Mouse (Mus musculus) small intestine, adult 2 months (tissue): ENCODE data around the gene Nhlh1. TPM values are rescaled to one million over a fixed set of nuclear protein-coding genes. Genes with fewer than 3 reads are reported as not detected.

Source experiments
- H3K27ac ChIP-seq: fragments of 200-500 bp; 2 replicates; pipeline ENCODE4 v1.5.1; 2012; ENCODE audit warnings: low read depth, low read length, control low read depth, inconsistent platforms; ENCODE audit not compliant: insufficient read depth
- H3K27me3 ChIP-seq: fragments of 200-500 bp; 2 replicates; pipeline ENCODE4 v1.6.1; 2012; ENCODE audit warnings: mild to moderate bottlenecking, moderate library complexity, low read length, inconsistent platforms; ENCODE audit not compliant: control insufficient read depth, insufficient read depth
- H3K36me3 ChIP-seq: fragments of 200-500 bp; 2 replicates; pipeline ENCODE4 v1.6.1; 2012; ENCODE audit warnings: mild to moderate bottlenecking, low read length, control low read depth, inconsistent platforms; ENCODE audit not compliant: control insufficient read depth, insufficient read depth
- H3K4me1 ChIP-seq: fragments of 200-500 bp; 2 replicates; pipeline ENCODE4 v1.6.1; 2012; ENCODE audit warnings: low read length, inconsistent platforms, mixed read lengths; ENCODE audit not compliant: control insufficient read depth, insufficient read depth, insufficient read length
- H3K4me3 ChIP-seq: fragments of 200-500 bp; 2 replicates; pipeline ENCODE4 v1.5.1; 2012; ENCODE audit warnings: low read depth, mild to moderate bottlenecking, control low read depth, inconsistent platforms, low read length, moderate library complexity
- CTCF ChIP-seq: fragments of 200-500 bp; IDR thresholded peaks from 2 replicates; pipeline ENCODE4 v1.5.1; 2012; ENCODE audit warnings: low read depth, mild to moderate bottlenecking, control low read depth, inconsistent platforms, low read length, moderate library complexity, mixed read lengths; ENCODE audit not compliant: insufficient replicate concordance, insufficient read length; ENCODE audit errors: extremely low read depth
- POLR2A ChIP-seq: fragments of 200-500 bp; IDR thresholded peaks from 2 replicates; pipeline ENCODE4 v1.6.1; 2012; ENCODE audit warnings: low read depth, mild to moderate bottlenecking, control low read depth, inconsistent platforms, low read length, moderate library complexity
- WGBS: fragments of 180-500 bp; shearing (Covaris S2); methylation state at CpG from one replicate; pipeline ENCODE4 v1.1.7; 2018; 5-methylcytosine and 5-hydroxymethylcytosine counted together
- polyA plus RNA-seq: library from polyadenylated mRNA; depleted of rRNA; stranded (reverse); fragments of >200 nt; gene quantifications from 2 replicates; pipeline ENCODE4 v1.2.3, GENCODE M21; 2012

Gene Nhlh1
- polyA plus RNA-seq, 1 experiment, result 0.13 TPM

- peak overlapping the region; percentile 16; the same call in 1 of the 2 replicates for H3K27ac ChIP-seq
Measured at GRCm38 (mm10) chr1:172063291-172064023, 6.1 kb upstream of the Nhlh1 start.

GRCm38 (mm10) chr1:172062101-172062500 is 4.7 kb upstream of the Nhlh1 start:
- Histone ChIP-seq H3K27ac (no peak overlapping the region), H3K36me3 (peaks cover 31% of the 10 kb centered on the region), H3K4me1 (peaks cover 12% of the 10 kb centered on the region), H3K4me3 (no peak overlapping the region), H3K27me3 (no peaks in the 10 kb centered on the region)
- 70% methylated on average over 2 of the region's 2 CpGs for WGBS
- no peak for TF ChIP-seq CTCF
- no peak for TF ChIP-seq POLR2A

More at GRCm38 (mm10) chr1:172063291-172064023, 6.1 kb upstream of the Nhlh1 start:
- Histone ChIP-seq H3K4me1 (peaks cover 12% of the 10 kb centered on the region), H3K36me3 (peaks cover 45% of the 10 kb centered on the region), H3K4me3 (no peak overlapping the region), H3K27me3 (no peaks in the 10 kb centered on the region)
- WGBS, result 22% methylated on average over 4 of the region's 4 CpGs
- TF ChIP-seq CTCF, result no peak

- Histone ChIP-seq H3K4me1 (peaks cover 12% of the 10 kb centered on the region), H3K27ac (no peak overlapping the region), H3K36me3 (peaks cover 22% of the 10 kb centered on the region), H3K4me3 (no peak overlapping the region), H3K27me3 (no peaks in the 10 kb centered on the region)
- no peak for TF ChIP-seq POLR2A
- no peak for TF ChIP-seq CTCF
- 65% methylated on average over 8 of the region's 8 CpGs for WGBS
Measured at GRCm38 (mm10) chr1:172061217-172061616, 3.8 kb upstream of the Nhlh1 start.

GRCm38 (mm10) chr1:172060659-172061058 is 3.3 kb upstream of the Nhlh1 start:
- Histone ChIP-seq H3K27me3 (no peaks in the 10 kb centered on the region), H3K4me1 (peaks cover 12% of the 10 kb centered on the region), H3K4me3 (no peak overlapping the region), H3K27ac (no peak overlapping the region), H3K36me3 (peaks cover 18% of the 10 kb centered on the region)
- 84% methylated on average over 4 of the region's 4 CpGs for WGBS
- TF ChIP-seq POLR2A (no peak), CTCF (no peak)

GRCm38 (mm10) chr1:172058874-172059273 is 1.5 kb upstream of the Nhlh1 start:
- TF ChIP-seq POLR2A (no peak), CTCF (no peak)
- no peak overlapping the region for H3K4me3 ChIP-seq
- peaks cover 15% of the 10 kb centered on the region for H3K4me1 ChIP-seq
- no peaks in the 10 kb centered on the region for H3K36me3 ChIP-seq
- no peak overlapping the region for H3K27ac ChIP-seq
- peaks cover 6% of the 10 kb centered on the region; the same call in 1 of the 2 replicates for H3K27me3 ChIP-seq
- 83% methylated on average over 7 of the region's 7 CpGs for WGBS

GRCm38 (mm10) chr1:172058321-172058720 is 948 bp upstream of the Nhlh1 start:
- Histone ChIP-seq H3K4me1 (peaks cover 13% of the 10 kb centered on the region), H3K27ac (no peak overlapping the region), H3K36me3 (no peaks in the 10 kb centered on the region), H3K27me3 (peaks cover 10% of the 10 kb centered on the region; the same call in 1 of the 2 replicates), H3K4me3 (no peak overlapping the region)
- 86% methylated on average over 6 of the region's 6 CpGs for WGBS
- TF ChIP-seq POLR2A (no peak), CTCF (no peak)

GRCm38 (mm10) chr1:172056251-172056650 is 1.1 kb downstream of the Nhlh1 start:
- no peak overlapping the region for H3K27ac ChIP-seq
- no peak overlapping the region for H3K4me3 ChIP-seq
- peaks cover 9% of the 10 kb centered on the region for H3K4me1 ChIP-seq
- H3K27me3 ChIP-seq, result peaks cover 11% of the 10 kb centered on the region; the same call in 1 of the 2 replicates
- no peaks in the 10 kb centered on the region for H3K36me3 ChIP-seq
- TF ChIP-seq CTCF, result no peak
- TF ChIP-seq POLR2A, result no peak
- WGBS, result 83% methylated on average over 4 of the region's 4 CpGs
